Mouse (Mus musculus) MEL (cell line): ENCODE results near the gene Rassf6. TPM values are rescaled to one million over a fixed set of nuclear protein-coding genes. Genes with fewer than 3 reads are reported as not detected.

ENCODE experiments used
- DNase-seq: peaks from one replicate; pipeline ENCODE4 v3.0.0; 2011; ENCODE audit warnings: low read depth, low spot score
- H3K27ac ChIP-seq: 2 replicates; pipeline ENCODE4 v1.5.1; 2012; ENCODE audit warnings: low read depth, mild to moderate bottlenecking, control low read depth, low read length, moderate library complexity; ENCODE audit not compliant: control insufficient read depth
- H3K27me3 ChIP-seq, 2 experiments: fragments of 150-350 bp in 1 of 2; sonication (generic) in 1 of 2; 2 replicates each; pipeline ENCODE4 v1.6.1; 2012; ENCODE audit warnings: low read length in 2 of 2, mild to moderate bottlenecking in 2 of 2, improper control_type of control experiment in 1 of 2, moderate library complexity in 1 of 2; ENCODE audit not compliant: insufficient read depth in 2 of 2, control insufficient read depth in 1 of 2
- H3K36me3 ChIP-seq, 2 experiments: 2 replicates each; pipeline ENCODE4 v1.6.1; 2012 to 2014; ENCODE audit warnings: low read length in 2 of 2, improper control_type of control experiment in 1 of 2, inconsistent platforms in 1 of 2, mild to moderate bottlenecking in 1 of 2; ENCODE audit not compliant: insufficient read depth in 2 of 2, control insufficient read depth in 1 of 2
- H3K4me1 ChIP-seq, 2 experiments: fragments of 150-350 bp in 1 of 2; sonication (generic) in 1 of 2; 2 replicates each; pipeline ENCODE4 v1.6.1; 2012; ENCODE audit warnings: low read length in 2 of 2, improper control_type of control experiment in 1 of 2, mild to moderate bottlenecking in 1 of 2; ENCODE audit not compliant: insufficient read depth in 2 of 2, control insufficient read depth in 1 of 2
- H3K4me3 ChIP-seq, 2 experiments: fragments of 150-350 bp in 1 of 2; sonication (generic) in 1 of 2; 2 replicates each; pipeline ENCODE4 v1.5.1; 2012; ENCODE audit warnings: low read depth in 2 of 2, low read length in 2 of 2, mild to moderate bottlenecking in 2 of 2, moderate library complexity in 2 of 2, control low read depth in 1 of 2, improper control_type of control experiment in 1 of 2; ENCODE audit not compliant: control insufficient read depth in 1 of 2, insufficient read depth in 1 of 2
- H3K79me2 ChIP-seq: 2 replicates; pipeline ENCODE4 v1.6.1; 2012; ENCODE audit warnings: mild to moderate bottlenecking, low read length, moderate library complexity; ENCODE audit not compliant: control insufficient read depth, poor library complexity, insufficient read depth
- H3K9ac ChIP-seq: 2 replicates; pipeline ENCODE4 v1.6.1; 2012; ENCODE audit warnings: low read depth, mild to moderate bottlenecking, control low read depth, low read length, moderate library complexity; ENCODE audit not compliant: control insufficient read depth, poor library complexity, severe bottlenecking
- H3K9me3 ChIP-seq: fragments of 150-350 bp; sonication (generic); replicated peaks from 2 replicates; pipeline ENCODE4 v1.6.1; 2012; ENCODE audit warnings: mild to moderate bottlenecking, low read length, improper control_type of control experiment, moderate library complexity; ENCODE audit not compliant: insufficient read depth
- BHLHE40 ChIP-seq: IDR thresholded peaks from 2 replicates; pipeline ENCODE4 v1.6.1; 2012; ENCODE audit warnings: low read depth, mild to moderate bottlenecking, inconsistent platforms, low read length, improper control_type of control experiment, borderline replicate concordance
- CHD2 ChIP-seq: IDR thresholded peaks from 2 replicates; pipeline ENCODE4 v1.6.1; 2011; ENCODE audit warnings: low read length, improper control_type of control experiment
- CTCF ChIP-seq, 3 experiments: IDR thresholded peaks in 2 of 3; conservative IDR thresholded peaks in 1 of 3; 2 replicates each; pipeline ENCODE4 v1.5.1; 2011 to 2012; ENCODE audit warnings: low read length in 3 of 3, low read depth in 2 of 3, mild to moderate bottlenecking in 2 of 3, improper control_type of control experiment in 1 of 3, inconsistent platforms in 1 of 3, mixed read lengths in 1 of 3, moderate library complexity in 1 of 3; ENCODE audit not compliant: control insufficient read depth in 1 of 3, insufficient read depth in 1 of 3, poor library complexity in 1 of 3, severe bottlenecking in 1 of 3
- EP300 ChIP-seq, 2 experiments: IDR thresholded peaks; 2 replicates each; pipeline ENCODE4 v1.6.1; 2011; ENCODE audit warnings: improper control_type of control experiment in 2 of 2, low read length in 2 of 2, low read depth in 1 of 2, mild to moderate bottlenecking in 1 of 2
- HCFC1 ChIP-seq: IDR thresholded peaks from 2 replicates; pipeline ENCODE4 v1.6.1; 2012; ENCODE audit warnings: low read depth, mild to moderate bottlenecking, inconsistent platforms, low read length, improper control_type of control experiment, moderate library complexity
- MAFK ChIP-seq: IDR thresholded peaks from 2 replicates; pipeline ENCODE4 v1.6.1; 2011; ENCODE audit warnings: low read depth, mild to moderate bottlenecking, low read length, improper control_type of control experiment, borderline replicate concordance
- MAX ChIP-seq: IDR thresholded peaks from 2 replicates; pipeline ENCODE4 v1.6.1; 2011; ENCODE audit warnings: low read length, improper control_type of control experiment
- MEF2A ChIP-seq: IDR thresholded peaks from 2 replicates; pipeline ENCODE4 v1.6.1; 2014; ENCODE audit warnings: low read depth, mild to moderate bottlenecking, inconsistent platforms, low read length, improper control_type of control experiment; ENCODE audit not compliant: poor library complexity, insufficient replicate concordance, severe bottlenecking; ENCODE audit errors: extremely low read depth
- MXI1 ChIP-seq: IDR thresholded peaks from 2 replicates; pipeline ENCODE4 v1.6.1; 2011; ENCODE audit warnings: mild to moderate bottlenecking, low read depth, low read length, improper control_type of control experiment
- MYB ChIP-seq: IDR thresholded peaks from 2 replicates; pipeline ENCODE4 v1.6.1; 2011; ENCODE audit warnings: mild to moderate bottlenecking, low read depth, low read length, improper control_type of control experiment
- MYC ChIP-seq: IDR thresholded peaks from 2 replicates; pipeline ENCODE4 v1.6.1; 2011; ENCODE audit warnings: low read depth, mild to moderate bottlenecking, low read length, improper control_type of control experiment, moderate library complexity
- POLR2A ChIP-seq, 2 experiments: IDR thresholded peaks; 2 replicates each; pipeline ENCODE4 v1.6.1; 2011 to 2012; ENCODE audit warnings: low read length in 2 of 2, mild to moderate bottlenecking in 2 of 2, control low read depth in 1 of 2, improper control_type of control experiment in 1 of 2, low read depth in 1 of 2, moderate library complexity in 1 of 2; ENCODE audit not compliant: control insufficient read depth in 1 of 2, insufficient read depth in 1 of 2, poor library complexity in 1 of 2
- SMC3 ChIP-seq: IDR thresholded peaks from 2 replicates; pipeline ENCODE4 v1.6.1; 2011; ENCODE audit warnings: low read depth, low read length, improper control_type of control experiment
- TAL1 ChIP-seq: IDR thresholded peaks from 2 replicates; pipeline ENCODE4 v1.6.1; 2012; ENCODE audit warnings: mild to moderate bottlenecking, inconsistent platforms, low read length, moderate library complexity, mixed read lengths
- UBTF ChIP-seq: IDR thresholded peaks from 2 replicates; pipeline ENCODE4 v1.6.1; 2012; ENCODE audit warnings: low read depth, mild to moderate bottlenecking, inconsistent platforms, low read length, improper control_type of control experiment, moderate library complexity, borderline replicate concordance; ENCODE audit not compliant: insufficient read depth
- ZC3H11A ChIP-seq: IDR thresholded peaks from 2 replicates; pipeline ENCODE4 v1.6.1; 2012; ENCODE audit warnings: low read depth, mild to moderate bottlenecking, inconsistent platforms, low read length, improper control_type of control experiment
- ZKSCAN1 ChIP-seq: IDR thresholded peaks from 2 replicates; pipeline ENCODE4 v1.6.1; 2012; ENCODE audit warnings: low read depth, mild to moderate bottlenecking, inconsistent platforms, low read length, improper control_type of control experiment, moderate library complexity
- ZMIZ1 ChIP-seq: IDR thresholded peaks from 2 replicates; pipeline ENCODE4 v1.6.1; 2012; ENCODE audit warnings: low read depth, mild to moderate bottlenecking, inconsistent platforms, low read length, improper control_type of control experiment, moderate library complexity
- ZNF384 ChIP-seq: IDR thresholded peaks from 2 replicates; pipeline ENCODE4 v1.6.1; 2012; ENCODE audit warnings: low read depth, mild to moderate bottlenecking, inconsistent platforms, low read length, improper control_type of control experiment
- polyA plus RNA-seq, 2 experiments: library from polyadenylated mRNA; stranded (reverse) in 1 of 2; unstranded in 1 of 2; fragments of >175 nt in 1 of 2; fragments of >200 nt in 1 of 2; gene quantifications; 2 replicates each; pipeline versions ENCODE4 v1.2.1 to v1.2.4; 2012; ENCODE audit warnings: low replicate concordance in 2 of 2, low read depth in 1 of 2; ENCODE audit not compliant: insufficient read length in 2 of 2, insufficient read depth in 1 of 2, missing spikeins in 1 of 2
- total RNA-seq: library from RNA; depleted of rRNA; stranded (reverse); fragments of 300-350 nt; gene quantifications from 2 replicates; pipeline ENCODE4 v1.2.3, GENCODE M21; 2012

The Rassf6 gene
- total and polyA plus RNA-seq, 3 experiments = 0.39 TPM; not detected in 2

- Histone ChIP-seq H3K27me3 (no peaks in the 10 kb centered on the region; a peak in 1 of 4 replicates), H3K9me3 (no peaks in the 10 kb centered on the region), H3K36me3 (no peaks in the 10 kb centered on the region), H3K4me3 (no peak overlapping the region), H3K79me2 (no peaks in the 10 kb centered on the region), H3K27ac (no peak overlapping the region), H3K4me1 (no peaks in the 10 kb centered on the region), H3K9ac (no peak overlapping the region)
- TF ChIP-seq MAFK (no peak), MAX (no peak), MYC (no peak), BHLHE40 (no peak), ZKSCAN1 (no peak), UBTF (no peak), MYB (no peak), CHD2 (no peak), SMC3 (no peak), ZC3H11A (no peak), ZNF384 (no peak), HCFC1 (no peak), CTCF (IDR thresholded peaks at IDR 0.05 in 2 of 3, conservative IDR thresholded peaks at IDR 0.05 in 1 of 3; ENCODE audit: control insufficient read depth in 1 of 3, insufficient read depth in 1 of 3, low read depth in 2 of 3, low read length in 3 of 3, poor library complexity in 1 of 3, severe bottlenecking in 1 of 3) (no peak), MEF2A (no peak), ZMIZ1 (no peak), MXI1 (no peak)
- no peak for DNase-seq
These were observed 5.1 kb upstream of the Rassf6 start for GRCm38 (mm10) chr5:90645579-90645978.

- DNase-seq = no peak
- H3K9ac ChIP-seq = no peak overlapping the region
- no peaks in the 10 kb centered on the region for H3K9me3 ChIP-seq
- no peaks in the 10 kb centered on the region for H3K36me3 ChIP-seq
- no peaks in the 10 kb centered on the region for H3K79me2 ChIP-seq
- H3K4me1 ChIP-seq = no peaks in the 10 kb centered on the region
- no peak overlapping the region for H3K27ac ChIP-seq
- no peaks in the 10 kb centered on the region; a peak in 3 of 4 replicates for H3K27me3 ChIP-seq
- TF ChIP-seq EP300 (IDR thresholded peaks at IDR 0.05; ENCODE audit: low read depth in 1 of 2, low read length in 2 of 2) = no peak
- no peak for TF ChIP-seq POLR2A (IDR thresholded peaks at IDR 0.05; ENCODE audit: control insufficient read depth in 1 of 2, insufficient read depth in 1 of 2, low read depth in 1 of 2, low read length in 2 of 2, poor library complexity in 1 of 2)
- no peak for TF ChIP-seq TAL1
- H3K4me3 ChIP-seq = no peak overlapping the region
These were observed 757 bp upstream of the Rassf6 start for GRCm38 (mm10) chr5:90641218-90641610.
